Mouse (Mus musculus): ENCODE results near the gene Sv2b. TPM values are rescaled to one million over a fixed set of nuclear protein-coding genes. Genes with fewer than 3 reads are reported as not detected.

Sv2b gene
- total RNA-seq, 2 experiments from 2014 or later = 0.36 to 0.61 TPM

- DNase-seq = no peak
These were observed 18.5 kb downstream of the Sv2b start for GRCm38 (mm10) chr7:75290554-75290953.

- DNase-seq = no peak
These were observed 21.8 kb downstream of the Sv2b start for GRCm38 (mm10) chr7:75287237-75287636.

GRCm38 (mm10) chr7:75282951-75283350, 26.1 kb downstream of the Sv2b start:
- no peak for DNase-seq

- DNase-seq = no peak
These were observed 26.9 kb downstream of the Sv2b start for GRCm38 (mm10) chr7:75282080-75282650.

GRCm38 (mm10) chr7:75281106-75281505, 28.0 kb downstream of the Sv2b start:
- DNase-seq = no peak

GRCm38 (mm10) chr7:75277847-75278246, 31.2 kb downstream of the Sv2b start:
- DNase-seq = no peak

GRCm38 (mm10) chr7:75276739-75277138, 32.3 kb downstream of the Sv2b start:
- no peak for DNase-seq

- no peak for DNase-seq
These were observed 34.5 kb downstream of the Sv2b start for GRCm38 (mm10) chr7:75274518-75274917.

- DNase-seq = no peak
These were observed 35.4 kb downstream of the Sv2b start for GRCm38 (mm10) chr7:75273633-75274032.

GRCm38 (mm10) chr7:75271921-75272381, 37.1 kb downstream of the Sv2b start:
- no peak for DNase-seq

- DNase-seq = no peak
These were observed 37.8 kb downstream of the Sv2b start for GRCm38 (mm10) chr7:75271306-75271705.

GRCm38 (mm10) chr7:75267236-75267635, 41.8 kb downstream of the Sv2b start:
- no peak for DNase-seq

- DNase-seq = no peak
These were observed 43.8 kb downstream of the Sv2b start for GRCm38 (mm10) chr7:75265241-75265640.

- no peak for DNase-seq
These were observed 49.1 kb downstream of the Sv2b start for GRCm38 (mm10) chr7:75259945-75260344.

GRCm38 (mm10) chr7:75253611-75254250, 55.3 kb downstream of the Sv2b start:
- DNase-seq = no peak

GRCm38 (mm10) chr7:75240754-75241507, 68.1 kb downstream of the Sv2b start:
- no peak for DNase-seq

- no peak for DNase-seq
These were observed 72.7 kb downstream of the Sv2b start for GRCm38 (mm10) chr7:75236386-75236785.

GRCm38 (mm10) chr7:75224206-75224605, 84.9 kb downstream of the Sv2b start:
- DNase-seq = no peak

GRCm38 (mm10) chr7:75222704-75223431, 86.2 kb downstream of the Sv2b start:
- no peak for DNase-seq

- DNase-seq = no peak
These were observed 88.3 kb downstream of the Sv2b start for GRCm38 (mm10) chr7:75220786-75221185.

GRCm38 (mm10) chr7:75220296-75220695, 88.8 kb downstream of the Sv2b start:
- no peak for DNase-seq

GRCm38 (mm10) chr7:75216180-75216579, 92.9 kb downstream of the Sv2b start:
- no peak for DNase-seq

- no peak for DNase-seq
These were observed 99.8 kb downstream of the Sv2b start for GRCm38 (mm10) chr7:75209221-75209641.
